7 mouse cellular contexts compared by ENCODE assay signal in the genomic region with DNA sequence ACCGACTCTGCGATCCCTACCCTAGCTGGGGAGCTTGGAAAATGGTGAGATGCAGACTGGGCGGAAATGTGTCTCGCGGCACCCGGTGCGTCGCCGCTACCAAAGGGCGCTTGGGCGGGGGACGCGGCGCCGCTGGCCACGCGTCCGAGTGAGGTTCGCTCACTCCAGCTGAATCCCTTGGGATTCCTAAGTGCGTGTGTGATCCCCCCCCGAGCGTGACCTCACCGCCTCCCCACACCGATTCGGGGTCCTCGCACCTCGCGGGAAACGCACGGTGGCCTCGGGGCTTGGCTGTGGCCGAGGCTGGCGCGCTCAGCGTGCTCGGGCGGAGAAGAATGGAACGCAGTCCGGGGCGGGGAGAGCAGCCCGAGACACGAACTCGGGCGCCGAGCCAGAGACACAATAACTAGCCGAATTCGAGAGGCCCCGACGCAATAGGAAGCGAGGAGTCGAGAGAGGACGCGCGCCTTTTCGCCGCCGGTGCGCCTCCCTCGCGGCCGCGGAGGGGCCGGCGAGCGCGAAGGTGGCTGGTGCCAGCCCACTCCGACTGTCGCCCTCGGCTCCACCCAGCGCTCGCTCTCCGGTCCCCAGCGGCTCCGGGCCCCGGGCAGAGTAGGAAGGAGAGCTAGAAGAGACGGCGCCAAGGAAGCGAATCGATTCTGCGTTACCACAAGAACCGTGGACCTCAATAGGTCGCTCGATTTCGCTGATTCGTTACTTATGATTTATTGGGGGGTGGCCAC. TPM values are rescaled to one million over a fixed set of nuclear protein-coding genes. Genes with fewer than 3 reads are reported as not detected.
DNase-seq lines count a peak whose midpoint lies in the region; ATAC-seq lines count a peak whose summit lies in the region.

Gene Pcgf2 (minus strand): TSS at position 495 of the 743 bp plus-strand sequence.

- peaks cover 4% of the 10 kb centered on the region; the same call in 1 of the 2 replicates for H3K36me3 ChIP-seq in intestine, embryonic 14.5 days (ENCODE audit: control insufficient read depth, insufficient read depth, low read length)
- no peaks in the 10 kb centered on the region for H3K36me3 ChIP-seq in midbrain, embryonic 12.5 days

- intact Hi-C loops in gastrocnemius, postnatal 36 days (cut with DNase I): loop anchor here (5.0 kb wide), 1 partner anchor 42 kb away; the partner anchor contains the start of gene Pip4k2b
- intact Hi-C loops in left cerebral cortex, postnatal 4 days (cut with DNase I): no loop called here

- no peaks in the 10 kb centered on the region for H3K9me3 ChIP-seq in intestine, embryonic 14.5 days (ENCODE audit: control insufficient read depth, low read length)
- H3K9me3 ChIP-seq in midbrain, embryonic 12.5 days: no peaks in the 10 kb centered on the region

- DNase-seq in adrenal gland, adult (ENCODE audit: inconsistent age in 2 of 2, low spot score in 1 of 2): peak; percentile 87 to 94
- DNase-seq in cerebellum, postnatal 25 days: peak; percentile 90 to 92
- peak; percentile 67 to 76 for DNase-seq in gastrocnemius, postnatal 36 days
- DNase-seq in intestine, embryonic 14.5 days (ENCODE audit: low spot score): peak; percentile 89
- DNase-seq in left cerebral cortex, postnatal 4 days: peak; percentile 88
- DNase-seq in spleen, postnatal 10 days (ENCODE audit: low spot score in 2 of 2): peak; percentile 33 to 64

- peak; percentile 8 for ATAC-seq in intestine, embryonic 14.5 days (replicated peaks; ENCODE audit: low FRiP score, low TSS enrichment, low read depth)
- ATAC-seq in midbrain, embryonic 12.5 days (ENCODE audit: low FRiP score, low read depth): peak; percentile 16

- H3K9ac ChIP-seq in intestine, embryonic 14.5 days (ENCODE audit: low read length): peak within 1 kb of the TSS; percentile 94
- H3K9ac ChIP-seq in midbrain, embryonic 12.5 days (replicated peaks): peak within 1 kb of the TSS; percentile 90

- peaks cover 48% of the 10 kb centered on the region for H3K4me1 ChIP-seq in intestine, embryonic 14.5 days (replicated peaks; ENCODE audit: control insufficient read depth, insufficient read depth, low read length)
- H3K4me1 ChIP-seq in midbrain, embryonic 12.5 days: peaks cover 57% of the 10 kb centered on the region

- peak within 1 kb of the TSS; percentile 99 for H3K4me3 ChIP-seq in intestine, embryonic 14.5 days (ENCODE audit: low read depth, low read length)
- H3K4me3 ChIP-seq in midbrain, embryonic 12.5 days: peak within 1 kb of the TSS; percentile 88

- H3K27me3 ChIP-seq in intestine, embryonic 14.5 days (replicated peaks; ENCODE audit: control insufficient read depth, insufficient read depth, low read length): no peaks in the 10 kb centered on the region
- H3K27me3 ChIP-seq in midbrain, embryonic 12.5 days: peaks cover 9% of the 10 kb centered on the region; the same call in 1 of the 2 replicates

- H3K4me2 ChIP-seq in intestine, embryonic 14.5 days (ENCODE audit: low read length): peak within 1 kb of the TSS; percentile 89
- peak within 1 kb of the TSS; percentile 86 for H3K4me2 ChIP-seq in midbrain, embryonic 12.5 days (replicated peaks)

- peak within 1 kb of the TSS; percentile 98 for H3K27ac ChIP-seq in intestine, embryonic 14.5 days (ENCODE audit: low read depth)
- H3K27ac ChIP-seq in midbrain, embryonic 12.5 days (replicated peaks): peak within 1 kb of the TSS; percentile 99

- WGBS in intestine, embryonic 14.5 days: under 1% methylated on average over 84 of the region's 85 CpGs
- under 1% methylated on average over 81 of the region's 85 CpGs for WGBS in midbrain, embryonic 12.5 days

RNA-seq across cellular contexts. Expression of gene Pcgf2, which starts in this region (rescaled TPM):
- total RNA-seq in gastrocnemius, postnatal 36 days (2021): 1 to 10 TPM; 2.1 to 2.3 TPM
- polyA plus RNA-seq in intestine, embryonic 14.5 days (2014; fragmentation: Nextera tagmentation; extraction: Ambion mirVana): 19.2 and 19.7 TPM in 2 replicates
- total RNA-seq in left cerebral cortex, postnatal 4 days (2021): 100 to 1,000 TPM; 100 to 104 TPM
- polyA plus RNA-seq in midbrain, embryonic 12.5 days (2016; fragmentation: Nextera tagmentation; extraction: Ambion mirVana): 16.5 and 20.0 TPM in 2 replicates

Comparison
In these comparisons a context has a peak if more than half of its experiments do, and no peak if none do; other contexts are left out.
1. Peak in every context shown above with its lines: DNase-seq, ATAC-seq, H3K4me3 ChIP-seq and H3K27ac ChIP-seq.
2. RNA of gene Pcgf2 (total RNA-seq): 100 to 104 TPM in left cerebral cortex, postnatal 4 days; 2.1 to 2.3 TPM in gastrocnemius, postnatal 36 days; every median in the first group is over 10 times any median in the second.